Mouse (Mus musculus) thymus, adult 2 months (tissue): ENCODE data around the gene Rnf222. TPM values are rescaled to one million over a fixed set of nuclear protein-coding genes. Genes with fewer than 3 reads are reported as not detected.
A peak's percentile ranks its signal among the peaks of the same experiment; 100 is the strongest.

Source experiments
- DNase-seq: peaks from one replicate; pipeline ENCODE4 v3.0.0; 2021
- H3K27ac ChIP-seq: fragments of 200-500 bp; 2 replicates; pipeline ENCODE4 v1.5.1; 2012; ENCODE audit warnings: low read length, control low read depth; ENCODE audit not compliant: control insufficient read depth, insufficient read depth
- H3K27me3 ChIP-seq: fragments of 200-500 bp; 2 replicates; pipeline ENCODE4 v1.6.1; 2012; ENCODE audit warnings: mild to moderate bottlenecking, low read length, moderate library complexity, mixed read lengths; ENCODE audit not compliant: control insufficient read depth, insufficient read depth
- H3K36me3 ChIP-seq: fragments of 200-500 bp; 2 replicates; pipeline ENCODE4 v1.6.1; 2012; ENCODE audit warnings: mild to moderate bottlenecking, low read length, moderate library complexity; ENCODE audit not compliant: control insufficient read depth, insufficient read depth
- H3K4me1 ChIP-seq: fragments of 200-500 bp; replicated peaks from 2 replicates; pipeline ENCODE4 v1.6.1; 2012; ENCODE audit warnings: low read length; ENCODE audit not compliant: control insufficient read depth, insufficient read depth
- H3K4me3 ChIP-seq: fragments of 200-500 bp; 2 replicates; pipeline ENCODE4 v1.5.1; 2012; ENCODE audit warnings: mild to moderate bottlenecking, low read length, control low read depth, moderate library complexity; ENCODE audit not compliant: control insufficient read depth, insufficient read depth
- CTCF ChIP-seq: fragments of 200-500 bp; IDR thresholded peaks from 2 replicates; pipeline ENCODE4 v1.5.1; 2012; ENCODE audit warnings: mild to moderate bottlenecking, control low read depth, low read length, moderate library complexity, borderline replicate concordance; ENCODE audit not compliant: control insufficient read depth, poor library complexity, insufficient read depth; ENCODE audit errors: extremely low read depth
- POLR2A ChIP-seq: fragments of 200-500 bp; IDR thresholded peaks from 2 replicates; pipeline ENCODE4 v1.6.1; 2012; ENCODE audit warnings: mild to moderate bottlenecking, low read length, control low read depth, moderate library complexity; ENCODE audit not compliant: control insufficient read depth, poor library complexity, insufficient read depth; ENCODE audit errors: extremely low read depth
- WGBS: fragments of 180-500 bp; shearing (Covaris S2); methylation state at CpG from one replicate; pipeline ENCODE4 v1.1.7; 2018; 5-methylcytosine and 5-hydroxymethylcytosine counted together
- polyA plus RNA-seq: library from polyadenylated mRNA; depleted of rRNA; stranded (reverse); fragments of >200 nt; gene quantifications from 2 replicates; pipeline ENCODE4 v1.2.3, GENCODE M21; 2012

The Rnf222 gene
- polyA plus RNA-seq, 1 experiment, result 0.04 TPM

DNA sequence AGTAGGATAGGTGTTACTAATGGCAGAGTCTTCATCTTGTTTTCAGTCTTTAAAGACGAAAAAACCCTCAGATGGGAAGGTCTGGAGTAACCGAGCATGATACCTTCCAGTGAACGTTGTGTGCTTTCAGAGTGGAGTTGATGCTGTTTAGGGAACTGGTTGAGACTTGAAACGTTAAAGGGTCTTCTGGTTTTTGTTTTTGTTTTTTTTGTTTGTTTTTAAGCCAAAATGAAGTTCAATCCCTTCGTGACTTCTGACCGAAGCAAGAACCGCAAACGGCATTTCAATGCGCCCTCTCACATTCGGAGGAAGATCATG, 13.7 kb downstream of the Rnf222 start:
- Histone ChIP-seq H3K27me3 (no peaks in the 10 kb centered on the region), H3K4me3 (peak overlapping the region; percentile 78), H3K4me1 (peaks cover 8% of the 10 kb centered on the region), H3K36me3 (peaks cover 42% of the 10 kb centered on the region), H3K27ac (no peak overlapping the region; the same call in 1 of the 2 replicates)
- TF ChIP-seq CTCF (no peak), POLR2A (no peak)
- DNase-seq, result no peak
- 1% methylated on average over 10 of the region's 10 CpGs for WGBS

DNA sequence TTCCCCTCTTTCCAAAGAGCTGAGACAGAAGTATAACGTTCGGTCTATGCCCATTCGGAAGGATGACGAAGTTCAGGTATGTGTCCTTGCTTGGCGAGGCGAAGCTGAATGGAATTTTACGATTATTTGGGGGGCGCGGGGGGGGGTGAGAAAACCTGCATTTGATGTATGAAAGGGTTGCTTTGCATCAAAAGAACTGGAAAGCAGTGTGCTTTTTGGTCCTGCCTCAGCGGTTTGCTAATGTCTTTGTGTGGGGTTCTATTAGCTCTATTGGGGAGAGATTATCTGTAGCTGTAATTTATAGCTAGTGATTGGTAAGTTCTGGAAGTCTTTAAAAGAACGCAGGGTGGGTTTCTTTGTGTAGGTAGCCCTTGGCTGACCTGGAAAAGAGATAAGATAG, 14.0 kb downstream of the Rnf222 start:
- no peak for TF ChIP-seq POLR2A
- no peak for TF ChIP-seq CTCF
- H3K36me3 ChIP-seq, result peaks cover 42% of the 10 kb centered on the region
- no peak for DNase-seq
- 8% methylated on average over 11 of the region's 11 CpGs for WGBS
- H3K27me3 ChIP-seq, result no peaks in the 10 kb centered on the region
- H3K27ac ChIP-seq, result no peak overlapping the region
- peaks cover 8% of the 10 kb centered on the region for H3K4me1 ChIP-seq
- peak overlapping the region; percentile 78 for H3K4me3 ChIP-seq

DNA sequence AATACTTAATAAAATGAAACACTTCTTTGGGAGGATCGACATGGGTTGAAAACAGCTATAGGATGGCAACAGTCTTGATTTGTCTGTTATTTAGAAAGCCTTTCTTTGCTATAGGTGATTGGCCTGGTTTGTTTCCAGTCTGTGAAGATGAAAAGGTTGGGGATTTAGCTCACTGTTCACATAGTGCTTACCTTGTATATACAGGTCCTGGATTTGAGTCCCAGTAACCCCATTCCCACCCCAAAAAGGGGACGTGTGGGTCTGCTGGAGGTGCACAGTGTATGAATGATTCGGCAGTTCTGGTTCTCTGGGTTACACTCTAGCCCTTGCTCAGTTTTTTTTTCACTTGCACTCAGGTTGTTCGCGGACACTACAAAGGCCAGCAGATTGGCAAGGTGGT, 14.5 kb downstream of the Rnf222 start:
- Histone ChIP-seq H3K27ac (no peak overlapping the region), H3K4me3 (no peak overlapping the region), H3K4me1 (peaks cover 8% of the 10 kb centered on the region), H3K36me3 (peaks cover 42% of the 10 kb centered on the region), H3K27me3 (no peaks in the 10 kb centered on the region)
- no peak for DNase-seq
- 68% methylated on average over 5 of the region's 5 CpGs for WGBS
- no peak for TF ChIP-seq CTCF
- no peak for TF ChIP-seq POLR2A

DNA sequence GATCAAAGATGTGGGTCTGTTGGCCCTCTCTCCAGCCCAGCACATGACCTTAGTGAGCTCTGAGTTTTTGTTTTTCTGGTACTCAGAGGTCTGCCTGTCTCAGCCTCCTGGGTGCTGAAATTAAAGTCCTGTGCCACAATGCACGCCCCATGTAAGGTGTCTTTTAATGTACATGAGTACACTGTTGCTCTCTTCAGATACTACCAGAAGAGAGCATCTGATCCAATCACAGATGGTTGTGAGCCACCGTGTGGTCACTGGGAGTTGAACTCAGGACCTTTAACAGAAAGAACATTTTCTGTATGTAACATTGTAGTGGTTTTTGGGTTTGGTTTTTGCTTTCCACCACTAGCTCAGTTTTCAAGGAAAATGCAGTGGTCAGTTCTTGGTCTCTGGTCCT, 15.4 kb downstream of the Rnf222 start:
- no peak overlapping the region for H3K4me3 ChIP-seq
- no peak overlapping the region for H3K27ac ChIP-seq
- peaks cover 42% of the 10 kb centered on the region for H3K36me3 ChIP-seq
- H3K27me3 ChIP-seq, result no peaks in the 10 kb centered on the region
- H3K4me1 ChIP-seq, result peaks cover 8% of the 10 kb centered on the region
- no peak for DNase-seq
- 93% methylated on average over 2 of the region's 2 CpGs for WGBS
- no peak for TF ChIP-seq CTCF
- TF ChIP-seq POLR2A, result no peak

DNA sequence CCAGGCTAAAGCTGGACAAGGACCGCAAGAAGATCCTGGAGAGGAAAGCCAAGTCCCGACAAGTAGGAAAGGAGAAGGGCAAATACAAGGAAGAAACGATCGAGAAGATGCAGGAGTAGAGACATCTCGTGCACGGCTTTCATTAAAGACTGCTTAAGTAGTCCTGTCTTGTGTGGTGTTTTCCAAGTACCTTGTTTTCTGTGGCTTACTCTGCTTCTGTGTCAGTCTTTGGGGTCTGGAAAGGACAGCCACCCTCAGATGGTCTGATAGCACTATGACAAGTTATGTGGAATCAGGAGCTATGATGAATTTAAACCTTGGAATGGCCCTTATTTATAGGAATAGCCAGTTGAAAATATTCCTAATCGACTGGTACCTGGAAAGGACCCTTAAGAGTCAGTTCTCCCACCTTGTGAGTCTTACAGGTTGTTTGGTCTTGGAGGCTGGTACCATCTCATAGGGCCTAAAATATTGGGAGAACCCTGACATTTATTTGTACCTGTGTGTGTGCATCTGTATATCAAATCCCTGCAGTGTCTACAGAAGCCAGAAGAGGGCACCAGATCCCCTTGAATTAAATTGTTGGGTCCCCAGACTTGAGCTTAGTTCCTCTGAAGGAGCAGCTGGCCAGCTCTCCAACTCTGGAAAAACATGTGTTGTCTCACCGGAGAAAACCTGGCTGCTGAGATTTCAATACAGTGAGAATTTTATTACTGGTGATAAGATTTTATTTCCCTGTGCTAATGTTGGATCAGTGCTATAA, 16.2 kb downstream of the Rnf222 start:
- H3K4me1 ChIP-seq, result peaks cover 11% of the 10 kb centered on the region
- H3K36me3 ChIP-seq, result peaks cover 42% of the 10 kb centered on the region
- WGBS, result 84% methylated on average over 8 of the region's 8 CpGs
- peak; percentile 76 for DNase-seq
- TF ChIP-seq POLR2A, result no peak
- no peak for TF ChIP-seq CTCF
- H3K27me3 ChIP-seq, result no peaks in the 10 kb centered on the region
- H3K4me3 ChIP-seq, result no peak overlapping the region
- no peak overlapping the region for H3K27ac ChIP-seq

DNA sequence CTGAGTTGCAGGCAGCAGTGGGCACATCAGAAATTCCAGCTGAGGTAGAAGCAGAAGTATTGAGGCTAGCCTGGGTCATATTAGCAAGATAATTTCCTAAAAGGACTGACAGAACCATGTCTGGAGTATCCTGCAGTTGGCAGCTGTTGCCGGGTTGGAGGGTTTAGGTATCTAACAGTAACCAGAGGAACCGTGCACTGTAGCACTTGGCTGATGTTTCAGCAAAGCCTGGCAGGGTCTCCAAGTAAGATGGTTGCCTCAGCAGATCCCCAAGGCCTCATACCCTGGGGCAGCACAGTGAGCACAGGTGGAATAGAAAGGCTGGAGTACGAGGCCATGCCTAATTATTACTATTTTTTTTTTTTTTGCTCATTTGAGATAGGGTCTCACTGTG, 16.8 kb downstream of the Rnf222 start:
- no peak overlapping the region for H3K4me3 ChIP-seq
- H3K27me3 ChIP-seq, result no peaks in the 10 kb centered on the region
- DNase-seq, result no peak
- peaks cover 11% of the 10 kb centered on the region for H3K4me1 ChIP-seq
- TF ChIP-seq CTCF, result no peak
- no peak for TF ChIP-seq POLR2A
- WGBS, result 92% methylated on average over 3 of the region's 3 CpGs
- H3K27ac ChIP-seq, result no peak overlapping the region
- H3K36me3 ChIP-seq, result peaks cover 42% of the 10 kb centered on the region
